Mouse (Mus musculus) embryonic facial prominence, embryonic 13.5 days (tissue): ENCODE measurements at regions not wholly inside any gene's neighbourhood (a gene's known extent, or its start where the extent isn't known, plus 50 kb on each side); places are given as distances from the start of the nearest gene placed in this dataset.

Experiments used
- ATAC-seq: fragments of 200-750 bp; cut with Nextera tagmentation; 2 replicates; pipeline ENCODE4 v1.8.0; 2017; ENCODE audit warnings: low read depth; ENCODE audit not compliant: insufficient number of reproducible peaks, insufficient read depth, low FRiP score, low TSS enrichment
- H3K27ac ChIP-seq: fragments of 300-500 bp; sonication (generic); 2 replicates; pipeline ENCODE4 v1.5.1; 2015; ENCODE audit warnings: moderate library complexity, mild to moderate bottlenecking, inconsistent platforms
- H3K27me3 ChIP-seq: fragments of 300-500 bp; sonication (generic); 2 replicates; pipeline ENCODE4 v1.6.1; 2015; ENCODE audit warnings: mild to moderate bottlenecking, inconsistent platforms
- H3K36me3 ChIP-seq: fragments of 300-500 bp; sonication (generic); 2 replicates; pipeline ENCODE4 v1.6.1; 2015; ENCODE audit warnings: mild to moderate bottlenecking, inconsistent platforms
- H3K4me1 ChIP-seq: fragments of 300-500 bp; sonication (generic); 2 replicates; pipeline ENCODE4 v1.6.1; 2015; ENCODE audit warnings: inconsistent platforms
- H3K4me2 ChIP-seq: fragments of 300-500 bp; sonication (generic); 2 replicates; pipeline ENCODE4 v1.6.1; 2015; ENCODE audit warnings: moderate library complexity, mild to moderate bottlenecking, inconsistent platforms
- H3K4me3 ChIP-seq: fragments of 300-500 bp; sonication (generic); 2 replicates; pipeline ENCODE4 v1.5.1; 2015; ENCODE audit warnings: mild to moderate bottlenecking, inconsistent platforms
- H3K9ac ChIP-seq: fragments of 300-500 bp; sonication (generic); 2 replicates; pipeline ENCODE4 v1.6.1; 2015; ENCODE audit warnings: mild to moderate bottlenecking, inconsistent platforms
- H3K9me3 ChIP-seq: fragments of 300-500 bp; sonication (generic); 2 replicates; pipeline ENCODE4 v1.6.1; 2016; ENCODE audit warnings: inconsistent platforms
- WGBS: fragments of 180-500 bp; shearing (Covaris S2); methylation state at CpG from one replicate; pipeline ENCODE4 v1.1.7; 2015; ENCODE audit warnings: mixed read lengths; 5-methylcytosine and 5-hydroxymethylcytosine counted together

GRCm38 (mm10) chr8:10931266-10931665, 77.0 kb downstream of the Irs2 start:
- Histone ChIP-seq H3K4me3 (no peak overlapping the region), H3K9ac (no peak overlapping the region), H3K9me3 (no peaks in the 10 kb centered on the region), H3K4me1 (peaks cover 34% of the 10 kb centered on the region), H3K4me2 (no peak overlapping the region), H3K36me3 (no peaks in the 10 kb centered on the region), H3K27ac (no peak overlapping the region), H3K27me3 (peaks cover 3% of the 10 kb centered on the region; the same call in 1 of the 2 replicates)
- WGBS: 88% methylated on average over 4 of the region's 4 CpGs
- no peak for ATAC-seq

GRCm38 (mm10) chr8:10928836-10929235, 79.4 kb downstream of the Irs2 start:
- WGBS: 82% methylated on average over 3 of the region's 3 CpGs
- peaks cover 3% of the 10 kb centered on the region; the same call in 1 of the 2 replicates for H3K27me3 ChIP-seq
- no peak overlapping the region for H3K4me3 ChIP-seq
- H3K4me1 ChIP-seq: peaks cover 43% of the 10 kb centered on the region
- H3K9ac ChIP-seq: no peak overlapping the region
- H3K27ac ChIP-seq: no peak overlapping the region
- no peak for ATAC-seq
- H3K36me3 ChIP-seq: no peaks in the 10 kb centered on the region
- H3K9me3 ChIP-seq: no peaks in the 10 kb centered on the region
- no peak overlapping the region for H3K4me2 ChIP-seq

GRCm38 (mm10) chr8:10928342-10928794, 79.9 kb downstream of the Irs2 start:
- Histone ChIP-seq H3K4me2 (no peak overlapping the region), H3K4me3 (no peak overlapping the region), H3K4me1 (peaks cover 47% of the 10 kb centered on the region), H3K27me3 (peaks cover 3% of the 10 kb centered on the region; the same call in 1 of the 2 replicates), H3K36me3 (no peaks in the 10 kb centered on the region), H3K27ac (no peak overlapping the region), H3K9ac (no peak overlapping the region), H3K9me3 (no peaks in the 10 kb centered on the region)
- ATAC-seq: no peak
- 81% methylated on average over 17 of the region's 17 CpGs for WGBS

- H3K4me2 ChIP-seq: no peak overlapping the region
- peaks cover 57% of the 10 kb centered on the region for H3K4me1 ChIP-seq
- H3K27ac ChIP-seq: no peak overlapping the region
- no peak overlapping the region for H3K4me3 ChIP-seq
- no peaks in the 10 kb centered on the region for H3K9me3 ChIP-seq
- peaks cover 3% of the 10 kb centered on the region; the same call in 1 of the 2 replicates for H3K27me3 ChIP-seq
- no peak for ATAC-seq
- no peak overlapping the region for H3K9ac ChIP-seq
- 57% methylated on average over 3 of the region's 3 CpGs for WGBS
- no peaks in the 10 kb centered on the region for H3K36me3 ChIP-seq
Observed at GRCm38 (mm10) chr8:10927187-10927586, 81.1 kb downstream of the Irs2 start.

GRCm38 (mm10) chr8:10926518-10926915, 81.7 kb downstream of the Irs2 start:
- peaks cover 64% of the 10 kb centered on the region for H3K4me1 ChIP-seq
- peak overlapping the region; percentile 51; the same call in 1 of the 2 replicates for H3K4me2 ChIP-seq
- H3K9ac ChIP-seq: no peak overlapping the region; the same call in 1 of the 2 replicates
- no peak for ATAC-seq
- peaks cover 3% of the 10 kb centered on the region; the same call in 1 of the 2 replicates for H3K27me3 ChIP-seq
- H3K9me3 ChIP-seq: no peaks in the 10 kb centered on the region
- H3K4me3 ChIP-seq: no peak overlapping the region
- peak overlapping the region; percentile 87 for H3K27ac ChIP-seq
- no peaks in the 10 kb centered on the region for H3K36me3 ChIP-seq

GRCm38 (mm10) chr8:10925582-10926517, 82.4 kb downstream of the Irs2 start:
- Histone ChIP-seq H3K36me3 (no peaks in the 10 kb centered on the region), H3K27ac (peak overlapping the region; percentile 87), H3K4me1 (peaks cover 70% of the 10 kb centered on the region), H3K4me2 (peak overlapping the region; percentile 51), H3K27me3 (peaks cover 3% of the 10 kb centered on the region; the same call in 1 of the 2 replicates), H3K9ac (peak overlapping the region; percentile 46; the same call in 1 of the 2 replicates), H3K9me3 (no peaks in the 10 kb centered on the region), H3K4me3 (no peak overlapping the region)
- 2% methylated on average over 18 of the region's 18 CpGs for WGBS
- no peak; the same call in 1 of the 2 replicates for ATAC-seq

- no peaks in the 10 kb centered on the region for H3K9me3 ChIP-seq
- H3K36me3 ChIP-seq: no peaks in the 10 kb centered on the region
- WGBS: 2% methylated on average over 20 of the region's 20 CpGs
- H3K4me3 ChIP-seq: peak overlapping the region; percentile 15; the same call in 1 of the 2 replicates
- H3K4me2 ChIP-seq: peak overlapping the region; percentile 51
- peak; percentile 48; the same call in 1 of the 2 replicates for ATAC-seq
- H3K4me1 ChIP-seq: peaks cover 70% of the 10 kb centered on the region
- H3K27me3 ChIP-seq: peaks cover 3% of the 10 kb centered on the region; the same call in 1 of the 2 replicates
- H3K27ac ChIP-seq: peak overlapping the region; percentile 87
- no peak overlapping the region for H3K9ac ChIP-seq
Observed at GRCm38 (mm10) chr8:10924526-10925199, 83.6 kb downstream of the Irs2 start.

GRCm38 (mm10) chr8:10924001-10924490, 84.2 kb downstream of the Irs2 start:
- 0 out of 2 replicates have a peak overlapping the region, but pooled peaks have one; percentile 3 for H3K9ac ChIP-seq
- H3K4me3 ChIP-seq: 0 out of 2 replicates have a peak overlapping the region, but pooled peaks have one; percentile 15
- WGBS: 6% methylated on average over 3 of the region's 3 CpGs
- ATAC-seq: no peak
- peak overlapping the region; percentile 51 for H3K4me2 ChIP-seq
- H3K4me1 ChIP-seq: peaks cover 70% of the 10 kb centered on the region
- peak overlapping the region; percentile 87 for H3K27ac ChIP-seq
- H3K9me3 ChIP-seq: no peaks in the 10 kb centered on the region
- H3K36me3 ChIP-seq: no peaks in the 10 kb centered on the region
- peaks cover 3% of the 10 kb centered on the region; the same call in 1 of the 2 replicates for H3K27me3 ChIP-seq

- Histone ChIP-seq H3K9ac (0 out of 2 replicates have a peak overlapping the region, but pooled peaks have one; percentile 3), H3K4me1 (peaks cover 63% of the 10 kb centered on the region), H3K36me3 (no peaks in the 10 kb centered on the region), H3K27ac (peak overlapping the region; percentile 28; the same call in 1 of the 2 replicates), H3K9me3 (no peaks in the 10 kb centered on the region), H3K4me2 (0 out of 2 replicates have a peak overlapping the region, but pooled peaks have one; percentile 51), H3K27me3 (peaks cover 8% of the 10 kb centered on the region; the same call in 1 of the 2 replicates), H3K4me3 (no peak overlapping the region)
- WGBS: 35% methylated on average over 19 of the region's 19 CpGs
- no peak for ATAC-seq
Observed at GRCm38 (mm10) chr8:10923071-10924000, 84.9 kb downstream of the Irs2 start.

GRCm38 (mm10) chr8:10922209-10923030, 85.8 kb downstream of the Irs2 start:
- no peaks in the 10 kb centered on the region for H3K36me3 ChIP-seq
- ATAC-seq: no peak
- no peak overlapping the region for H3K4me3 ChIP-seq
- peak overlapping the region; percentile 65 for H3K27ac ChIP-seq
- H3K9me3 ChIP-seq: no peaks in the 10 kb centered on the region
- no peak overlapping the region for H3K4me2 ChIP-seq
- peaks cover 60% of the 10 kb centered on the region for H3K4me1 ChIP-seq
- H3K27me3 ChIP-seq: peaks cover 9% of the 10 kb centered on the region; the same call in 1 of the 2 replicates
- WGBS: 41% methylated on average over 12 of the region's 12 CpGs
- no peak overlapping the region for H3K9ac ChIP-seq
